Mouse (Mus musculus) kidney, adult 2 months (tissue): Measurements from ENCODE around the gene Large2. TPM values are rescaled to one million over a fixed set of nuclear protein-coding genes. Genes with fewer than 3 reads are reported as not detected.

Experiments used
- DNase-seq: peaks from one replicate; pipeline ENCODE4 v3.0.0; 2021
- H3K27ac ChIP-seq: fragments of 200-500 bp; 2 replicates; pipeline ENCODE4 v1.5.1; 2012; ENCODE audit warnings: low read depth, low read length, control low read depth, inconsistent platforms; ENCODE audit not compliant: insufficient read depth
- H3K27me3 ChIP-seq: fragments of 200-500 bp; replicated peaks from 2 replicates; pipeline ENCODE4 v1.6.1; 2012; ENCODE audit warnings: mild to moderate bottlenecking, moderate library complexity, low read length, inconsistent platforms; ENCODE audit not compliant: control insufficient read depth, insufficient read depth
- H3K36me3 ChIP-seq: fragments of 200-500 bp; 2 replicates; pipeline ENCODE4 v1.6.1; 2012; ENCODE audit warnings: mild to moderate bottlenecking, moderate library complexity, low read length, inconsistent platforms; ENCODE audit not compliant: control insufficient read depth, insufficient read depth
- H3K4me1 ChIP-seq: fragments of 200-500 bp; 2 replicates; pipeline ENCODE4 v1.6.1; 2011; ENCODE audit warnings: low read length; ENCODE audit not compliant: control insufficient read depth, insufficient read depth
- H3K4me3 ChIP-seq: fragments of 200-500 bp; 2 replicates; pipeline ENCODE4 v1.5.1; 2011; ENCODE audit warnings: mild to moderate bottlenecking, low read depth, low read length, control low read depth; ENCODE audit not compliant: insufficient read depth
- CTCF ChIP-seq: fragments of 200-500 bp; conservative IDR thresholded peaks from 2 replicates; pipeline ENCODE4 v1.5.1; 2011; ENCODE audit warnings: low read depth, mild to moderate bottlenecking, control low read depth, low read length, moderate library complexity, mixed read lengths; ENCODE audit not compliant: insufficient read depth, insufficient read length
- POLR2A ChIP-seq: fragments of 200-500 bp; IDR thresholded peaks from one replicate; pipeline ENCODE4 v1.6.1; 2011; ENCODE audit warnings: low read depth, low read length, control low read depth
- WGBS: fragments of 180-500 bp; shearing (Covaris S2); methylation state at CpG from one replicate; pipeline ENCODE4 v1.1.7; 2018; 5-methylcytosine and 5-hydroxymethylcytosine counted together
- polyA plus RNA-seq: library from polyadenylated mRNA; depleted of rRNA; stranded (reverse); fragments of >200 nt; gene quantifications from 2 replicates; pipeline ENCODE4 v1.2.3, GENCODE M21; 2012

Gene Large2
- polyA plus RNA-seq, 1 experiment = 54.1 TPM

DNA sequence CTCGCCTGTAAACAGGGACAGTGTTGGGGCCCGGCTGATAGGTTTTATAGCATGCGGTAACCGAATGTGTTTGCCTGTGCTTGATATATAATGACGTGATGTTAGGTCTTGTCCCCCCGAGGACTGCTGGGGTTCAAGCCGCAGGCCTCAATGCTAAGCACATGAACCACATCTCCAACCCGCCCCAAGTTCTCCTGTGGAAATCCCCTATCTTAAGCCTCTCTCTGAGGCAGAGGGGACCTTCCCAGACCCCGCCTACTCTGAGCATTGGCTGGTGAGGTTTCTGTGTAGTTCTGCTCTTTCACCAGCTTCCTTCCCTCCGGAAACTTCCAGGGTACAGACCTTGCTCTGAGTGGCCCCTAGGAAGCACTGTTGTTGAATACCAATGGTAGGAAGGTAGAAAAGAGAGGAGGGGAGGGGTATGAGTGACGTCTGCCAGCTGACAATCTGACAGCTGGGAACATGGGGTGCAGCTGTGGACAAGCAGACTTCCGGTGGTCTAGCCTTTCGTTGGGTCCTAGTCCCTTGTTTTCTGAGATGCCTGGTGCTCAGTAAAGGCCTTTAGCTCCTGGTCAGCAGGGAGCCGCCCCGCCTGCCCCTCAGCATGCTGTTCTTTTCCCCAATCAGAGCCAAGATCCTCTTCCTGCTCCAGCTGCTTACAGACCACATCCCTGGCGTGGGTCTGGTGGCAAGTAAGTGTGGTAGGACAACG is 5.3 kb upstream of the Large2 start:
- DNase-seq = no peak
- TF ChIP-seq CTCF (no peak), POLR2A (no peak)
- peaks cover 7% of the 10 kb centered on the region; the same call in 1 of the 2 replicates for H3K4me1 ChIP-seq
- WGBS = 79% methylated on average over 17 of the region's 17 CpGs
- H3K27ac ChIP-seq = no peak overlapping the region
- peaks cover 3% of the 10 kb centered on the region; the same call in 1 of the 2 replicates for H3K36me3 ChIP-seq
- H3K27me3 ChIP-seq = no peaks in the 10 kb centered on the region
- H3K4me3 ChIP-seq = no peak overlapping the region

DNA sequence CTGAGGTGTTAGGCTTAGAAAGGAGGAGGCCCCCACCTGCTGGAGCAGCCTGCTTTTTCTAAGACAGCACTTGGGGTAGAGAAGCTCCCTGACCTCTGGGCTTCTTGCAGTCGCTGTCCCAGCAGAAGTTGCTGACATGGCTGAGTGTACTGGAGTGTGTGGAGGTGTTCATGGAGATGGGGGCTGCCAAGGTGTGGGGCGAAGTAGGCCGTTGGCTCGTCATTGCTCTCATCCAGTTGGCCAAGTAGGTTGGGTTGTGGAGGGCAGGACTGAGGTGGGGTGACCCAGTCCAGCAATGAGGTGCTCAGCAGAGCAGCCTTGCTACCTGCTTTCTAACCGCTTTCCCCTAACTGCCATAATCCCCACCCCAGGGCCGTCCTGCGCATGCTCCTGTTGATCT is 2.7 kb upstream of the Large2 start:
- H3K27ac ChIP-seq = no peak overlapping the region
- H3K4me3 ChIP-seq = no peak overlapping the region
- 76% methylated on average over 7 of the region's 7 CpGs for WGBS
- peaks cover 3% of the 10 kb centered on the region; the same call in 1 of the 2 replicates for H3K36me3 ChIP-seq
- DNase-seq = no peak
- H3K4me1 ChIP-seq = peaks cover 22% of the 10 kb centered on the region
- TF ChIP-seq POLR2A (no peak), CTCF (no peak)
- no peaks in the 10 kb centered on the region for H3K27me3 ChIP-seq

DNA sequence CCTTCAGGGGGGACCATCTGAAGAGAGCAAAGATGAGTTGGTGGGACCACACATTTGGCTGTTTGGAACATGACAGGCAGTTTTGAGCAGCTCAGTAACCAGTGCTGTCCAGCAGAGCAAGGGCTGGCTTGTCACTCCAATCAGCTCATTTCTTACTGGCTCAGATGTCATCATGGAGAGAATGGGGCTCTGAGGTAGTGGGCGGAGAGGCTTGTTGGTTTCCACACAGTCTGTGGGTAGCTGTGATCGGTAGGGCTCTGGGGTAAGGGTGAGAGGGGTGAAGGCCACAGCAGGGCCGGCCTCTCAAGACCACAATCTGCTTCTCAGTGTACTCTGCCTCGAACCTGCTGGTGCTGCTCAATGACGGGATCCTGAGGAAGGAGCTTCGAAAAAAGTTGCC is 1.6 kb upstream of the Large2 start:
- Histone ChIP-seq H3K27me3 (no peaks in the 10 kb centered on the region), H3K4me3 (peak overlapping the region; percentile 83), H3K4me1 (peaks cover 30% of the 10 kb centered on the region), H3K36me3 (peaks cover 3% of the 10 kb centered on the region; the same call in 1 of the 2 replicates), H3K27ac (no peak overlapping the region)
- 67% methylated on average over 6 of the region's 6 CpGs for WGBS
- TF ChIP-seq POLR2A (no peak), CTCF (no peak)
- DNase-seq = no peak

DNA sequence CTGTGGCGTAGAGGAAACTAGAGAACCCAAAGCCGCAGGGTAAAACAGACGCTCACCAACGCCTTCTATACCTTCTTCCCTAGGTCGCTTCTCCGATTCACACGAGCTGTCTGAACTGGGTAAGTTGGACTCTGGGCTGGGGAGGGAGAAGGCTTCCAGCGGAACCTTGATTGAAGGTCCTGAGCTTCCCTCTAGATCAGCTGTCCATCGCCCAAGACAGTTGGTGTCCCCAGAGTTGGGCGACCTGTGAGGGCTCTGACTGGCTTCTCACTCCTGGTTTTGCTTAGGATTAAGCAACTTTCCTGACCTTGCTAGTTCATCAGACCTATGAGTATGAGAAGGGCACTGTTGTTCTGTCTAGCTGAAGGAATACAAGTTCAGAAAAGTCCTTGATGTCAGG is 1.1 kb upstream of the Large2 start:
- H3K36me3 ChIP-seq = peaks cover 3% of the 10 kb centered on the region; the same call in 1 of the 2 replicates
- peak overlapping the region; percentile 57 for H3K27ac ChIP-seq
- WGBS = 7% methylated on average over 10 of the region's 10 CpGs
- H3K4me1 ChIP-seq = peaks cover 33% of the 10 kb centered on the region
- DNase-seq = no peak
- peak overlapping the region; percentile 83 for H3K4me3 ChIP-seq
- TF ChIP-seq CTCF (no peak), POLR2A (no peak)
- H3K27me3 ChIP-seq = no peaks in the 10 kb centered on the region

DNA sequence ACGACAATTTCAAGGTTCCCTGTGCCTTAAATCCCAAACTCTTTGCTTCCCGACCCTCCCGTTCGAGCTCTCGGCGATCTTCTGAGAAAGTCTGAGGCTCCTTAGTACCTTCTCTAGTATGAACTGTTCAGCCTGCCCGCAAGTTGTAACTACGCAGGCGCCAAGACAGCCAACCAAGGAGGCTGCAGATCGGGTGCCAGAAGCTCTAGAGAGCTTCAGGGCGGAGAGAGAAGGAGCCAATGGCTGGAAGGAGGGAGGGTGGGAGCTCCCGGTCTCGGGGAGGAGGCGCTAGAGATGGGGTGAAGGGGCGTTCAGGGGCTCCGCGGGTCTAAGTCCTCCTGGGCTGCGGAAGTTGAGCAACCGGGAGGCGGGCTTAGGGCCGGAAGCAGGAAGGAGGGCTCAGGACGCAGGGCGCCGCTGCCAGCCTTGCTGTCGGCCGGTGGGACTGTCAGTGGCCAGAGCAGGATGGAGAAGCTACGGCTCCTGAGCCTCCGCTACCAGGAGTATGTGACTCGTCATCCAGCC is 492 bp upstream of the Large2 start:
- 1% methylated on average over 29 of the region's 29 CpGs for WGBS
- Histone ChIP-seq H3K36me3 (peaks cover 3% of the 10 kb centered on the region; the same call in 1 of the 2 replicates), H3K4me3 (peak overlapping the region; percentile 83), H3K27ac (peak overlapping the region; percentile 78), H3K4me1 (peaks cover 33% of the 10 kb centered on the region), H3K27me3 (no peaks in the 10 kb centered on the region)
- TF ChIP-seq CTCF (no peak), POLR2A (peak; percentile 76)
- DNase-seq = peak; percentile 99

DNA sequence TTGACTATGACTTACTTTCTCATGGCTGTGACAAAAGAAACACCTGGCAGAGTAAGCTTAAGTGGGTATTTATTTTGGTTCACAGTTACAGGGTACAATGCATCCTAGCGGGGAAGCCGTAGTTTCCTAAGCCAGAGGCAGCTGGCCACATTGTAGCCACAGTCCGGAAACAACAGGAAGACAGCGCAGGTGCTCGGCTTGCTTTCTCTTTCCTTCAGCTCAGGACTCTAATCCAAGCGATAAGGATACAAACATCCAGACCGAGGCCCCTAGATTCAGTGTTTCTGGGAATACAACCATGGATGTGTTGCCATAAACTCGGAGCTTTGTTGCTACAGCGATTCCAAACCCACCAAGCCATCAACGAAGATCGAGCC is 1.2 kb downstream of the Large2 start:
- peaks cover 36% of the 10 kb centered on the region for H3K4me1 ChIP-seq
- 70% methylated on average over 11 of the region's 11 CpGs for WGBS

DNA sequence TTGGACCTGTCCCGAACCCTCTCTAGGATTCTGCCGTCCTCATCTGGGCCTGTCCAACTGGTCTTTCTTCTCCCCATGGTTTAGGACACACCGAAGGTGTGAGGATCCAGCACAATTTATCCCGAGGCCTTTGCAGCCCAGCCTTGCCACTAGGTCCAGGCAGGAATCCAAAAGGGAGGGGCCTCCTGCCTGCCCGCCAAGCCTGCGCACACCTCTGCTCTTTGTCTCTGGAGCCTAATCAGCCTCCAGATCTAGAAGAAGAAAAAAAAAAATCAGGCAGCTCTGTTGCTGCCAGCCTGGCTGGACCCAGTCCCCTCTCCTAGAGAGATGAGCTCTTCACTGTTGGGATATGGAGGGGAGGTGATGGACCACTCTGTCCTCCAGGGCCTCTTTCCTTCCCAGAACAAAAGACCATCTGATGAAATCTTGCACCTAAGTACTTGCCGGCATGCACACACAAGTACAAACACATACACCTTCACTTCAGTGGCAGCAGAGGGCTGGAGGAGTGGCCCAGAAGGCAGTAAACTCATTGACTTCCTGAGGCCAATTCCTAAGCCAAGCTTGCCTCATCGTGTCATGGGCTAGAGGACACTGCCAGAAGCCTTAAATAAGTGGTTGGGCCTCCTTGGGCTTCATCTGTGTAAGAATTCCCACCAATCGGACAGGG is 1.8 kb downstream of the Large2 start:
- no peaks in the 10 kb centered on the region for H3K36me3 ChIP-seq
- TF ChIP-seq CTCF (no peak), POLR2A (no peak)
- DNase-seq = peak; percentile 93
- no peaks in the 10 kb centered on the region for H3K27me3 ChIP-seq
- peak overlapping the region; percentile 99 for H3K27ac ChIP-seq
- H3K4me3 ChIP-seq = no peak overlapping the region
- WGBS = 19% methylated on average over 9 of the region's 9 CpGs
- H3K4me1 ChIP-seq = peaks cover 36% of the 10 kb centered on the region

More for the DNA sequence above, 1.2 kb downstream of the Large2 start:
- Histone ChIP-seq H3K4me3 (no peak overlapping the region), H3K36me3 (no peaks in the 10 kb centered on the region), H3K27me3 (no peaks in the 10 kb centered on the region), H3K27ac (peak overlapping the region; percentile 99)
- no peak for DNase-seq
- TF ChIP-seq POLR2A (no peak), CTCF (no peak)
